Mouse (Mus musculus): ENCODE data around the gene Ppt1. TPM values are rescaled to one million over a fixed set of nuclear protein-coding genes. Genes with fewer than 3 reads are reported as not detected.

Gene Ppt1
- polyA plus RNA-seq, 1 experiment from 2014 or later: 102 TPM

- no peaks in the 10 kb centered on the region for H3K9me3 ChIP-seq (ENCODE audit: control insufficient read depth, low read length)
- H3K4me3 ChIP-seq (ENCODE audit: low read depth, low read length): no peak overlapping the region
- no peak for ATAC-seq (ENCODE audit: low read depth)
- H3K27me3 ChIP-seq (ENCODE audit: control insufficient read depth, insufficient read depth, low read length): no peaks in the 10 kb centered on the region
- H3K27ac ChIP-seq (ENCODE audit: low read depth, low read length): no peak overlapping the region
- no peaks in the 10 kb centered on the region for H3K36me3 ChIP-seq (ENCODE audit: control insufficient read depth, insufficient read depth, low read length)
- 0% methylated on average over 1 of the region's 1 CpGs for WGBS
- H3K4me1 ChIP-seq (ENCODE audit: control insufficient read depth, insufficient read depth, low read length): peaks cover 10% of the 10 kb centered on the region; the same call in 1 of the 2 replicates
- no peak overlapping the region for H3K9ac ChIP-seq (replicated peaks; ENCODE audit: low read depth, low read length)
- no peak overlapping the region for H3K4me2 ChIP-seq (ENCODE audit: low read depth, low read length)
These were observed 4.2 kb upstream of the Ppt1 start for GRCm38 (mm10) chr4:122831888-122832287.

GRCm38 (mm10) chr4:122836403-122836775 lies 347 bp downstream of the Ppt1 start:
- Histone ChIP-seq H3K27me3 (ENCODE audit: control insufficient read depth, insufficient read depth, low read length) (no peaks in the 10 kb centered on the region), H3K36me3 (ENCODE audit: control insufficient read depth, insufficient read depth, low read length) (no peaks in the 10 kb centered on the region), H3K9ac (replicated peaks; ENCODE audit: low read depth, low read length) (peak overlapping the region; percentile 82), H3K4me3 (ENCODE audit: low read depth, low read length) (peak overlapping the region; percentile 74), H3K9me3 (ENCODE audit: control insufficient read depth, low read length) (no peaks in the 10 kb centered on the region), H3K4me1 (ENCODE audit: control insufficient read depth, insufficient read depth, low read length) (peaks cover 18% of the 10 kb centered on the region), H3K27ac (ENCODE audit: low read depth, low read length) (peak overlapping the region; percentile 67), H3K4me2 (ENCODE audit: low read depth, low read length) (peak overlapping the region; percentile 92)
- peak; percentile 52 for ATAC-seq (ENCODE audit: low read depth)
- 3% methylated on average over 7 of the region's 7 CpGs for WGBS

GRCm38 (mm10) chr4:122837180-122837730 lies 1.2 kb downstream of the Ppt1 start:
- Histone ChIP-seq H3K4me3 (ENCODE audit: low read depth, low read length) (no peak overlapping the region; the same call in 1 of the 2 replicates), H3K9ac (replicated peaks; ENCODE audit: low read depth, low read length) (no peak overlapping the region), H3K36me3 (ENCODE audit: control insufficient read depth, insufficient read depth, low read length) (peaks cover 6% of the 10 kb centered on the region; the same call in 1 of the 2 replicates), H3K27me3 (ENCODE audit: control insufficient read depth, insufficient read depth, low read length) (no peaks in the 10 kb centered on the region), H3K9me3 (ENCODE audit: control insufficient read depth, low read length) (no peaks in the 10 kb centered on the region), H3K4me1 (ENCODE audit: control insufficient read depth, insufficient read depth, low read length) (peaks cover 18% of the 10 kb centered on the region), H3K4me2 (ENCODE audit: low read depth, low read length) (peak overlapping the region; percentile 92), H3K27ac (ENCODE audit: low read depth, low read length) (no peak overlapping the region)
- 75% methylated on average over 6 of the region's 6 CpGs for WGBS
- no peak for ATAC-seq (ENCODE audit: low read depth)

GRCm38 (mm10) chr4:122837994-122838393 lies 2.0 kb downstream of the Ppt1 start:
- Histone ChIP-seq H3K9ac (replicated peaks; ENCODE audit: low read depth, low read length) (no peak overlapping the region), H3K9me3 (ENCODE audit: control insufficient read depth, low read length) (no peaks in the 10 kb centered on the region), H3K27me3 (ENCODE audit: control insufficient read depth, insufficient read depth, low read length) (no peaks in the 10 kb centered on the region), H3K36me3 (ENCODE audit: control insufficient read depth, insufficient read depth, low read length) (peaks cover 6% of the 10 kb centered on the region; the same call in 1 of the 2 replicates), H3K27ac (ENCODE audit: low read depth, low read length) (no peak overlapping the region), H3K4me3 (ENCODE audit: low read depth, low read length) (no peak overlapping the region), H3K4me2 (ENCODE audit: low read depth, low read length) (no peak overlapping the region), H3K4me1 (ENCODE audit: control insufficient read depth, insufficient read depth, low read length) (peaks cover 18% of the 10 kb centered on the region)
- ATAC-seq (ENCODE audit: low read depth): no peak
- 27% methylated on average over 2 of the region's 2 CpGs for WGBS

- ATAC-seq (ENCODE audit: low read depth): no peak
- Histone ChIP-seq H3K9ac (replicated peaks; ENCODE audit: low read depth, low read length) (no peak overlapping the region), H3K27me3 (ENCODE audit: control insufficient read depth, insufficient read depth, low read length) (no peaks in the 10 kb centered on the region), H3K4me2 (ENCODE audit: low read depth, low read length) (no peak overlapping the region; the same call in 1 of the 2 replicates), H3K36me3 (ENCODE audit: control insufficient read depth, insufficient read depth, low read length) (peaks cover 6% of the 10 kb centered on the region; the same call in 1 of the 2 replicates), H3K9me3 (ENCODE audit: control insufficient read depth, low read length) (no peaks in the 10 kb centered on the region), H3K27ac (ENCODE audit: low read depth, low read length) (no peak overlapping the region), H3K4me1 (ENCODE audit: control insufficient read depth, insufficient read depth, low read length) (peaks cover 18% of the 10 kb centered on the region), H3K4me3 (ENCODE audit: low read depth, low read length) (no peak overlapping the region)
- 36% methylated on average over 1 of the region's 1 CpGs for WGBS
These were observed 2.4 kb downstream of the Ppt1 start for GRCm38 (mm10) chr4:122838416-122838815.

GRCm38 (mm10) chr4:122848150-122848621 lies 12.1 kb downstream of the Ppt1 start:
- no peaks in the 10 kb centered on the region for H3K4me1 ChIP-seq (ENCODE audit: control insufficient read depth, insufficient read depth, low read length)
- WGBS: 81% methylated on average over 13 of the region's 13 CpGs
- no peak overlapping the region for H3K9ac ChIP-seq (replicated peaks; ENCODE audit: low read depth, low read length)
- peaks cover 44% of the 10 kb centered on the region for H3K36me3 ChIP-seq (ENCODE audit: control insufficient read depth, insufficient read depth, low read length)
- no peak for ATAC-seq (ENCODE audit: low read depth)
- no peak overlapping the region for H3K4me2 ChIP-seq (ENCODE audit: low read depth, low read length)
- no peaks in the 10 kb centered on the region for H3K9me3 ChIP-seq (ENCODE audit: control insufficient read depth, low read length)
- H3K4me3 ChIP-seq (ENCODE audit: low read depth, low read length): no peak overlapping the region
- H3K27ac ChIP-seq (ENCODE audit: low read depth, low read length): no peak overlapping the region
- H3K27me3 ChIP-seq (ENCODE audit: control insufficient read depth, insufficient read depth, low read length): no peaks in the 10 kb centered on the region

- Histone ChIP-seq H3K4me2 (ENCODE audit: low read depth, low read length) (no peak overlapping the region), H3K27ac (ENCODE audit: low read depth, low read length) (no peak overlapping the region), H3K4me3 (ENCODE audit: low read depth, low read length) (no peak overlapping the region), H3K9ac (replicated peaks; ENCODE audit: low read depth, low read length) (no peak overlapping the region), H3K4me1 (ENCODE audit: control insufficient read depth, insufficient read depth, low read length) (no peaks in the 10 kb centered on the region), H3K9me3 (ENCODE audit: control insufficient read depth, low read length) (no peaks in the 10 kb centered on the region), H3K27me3 (ENCODE audit: control insufficient read depth, insufficient read depth, low read length) (no peaks in the 10 kb centered on the region), H3K36me3 (ENCODE audit: control insufficient read depth, insufficient read depth, low read length) (peaks cover 56% of the 10 kb centered on the region)
- ATAC-seq (ENCODE audit: low read depth): no peak
These were observed 15.5 kb downstream of the Ppt1 start for GRCm38 (mm10) chr4:122851535-122851934.

GRCm38 (mm10) chr4:122853691-122854090 lies 17.6 kb downstream of the Ppt1 start:
- Histone ChIP-seq H3K27me3 (ENCODE audit: control insufficient read depth, insufficient read depth, low read length) (no peaks in the 10 kb centered on the region), H3K27ac (ENCODE audit: low read depth, low read length) (no peak overlapping the region), H3K4me2 (ENCODE audit: low read depth, low read length) (no peak overlapping the region), H3K9me3 (ENCODE audit: control insufficient read depth, low read length) (no peaks in the 10 kb centered on the region), H3K4me3 (ENCODE audit: low read depth, low read length) (no peak overlapping the region), H3K36me3 (ENCODE audit: control insufficient read depth, insufficient read depth, low read length) (peaks cover 54% of the 10 kb centered on the region; the same call in 1 of the 2 replicates), H3K4me1 (ENCODE audit: control insufficient read depth, insufficient read depth, low read length) (no peaks in the 10 kb centered on the region), H3K9ac (replicated peaks; ENCODE audit: low read depth, low read length) (no peak overlapping the region)
- no peak for ATAC-seq (ENCODE audit: low read depth)
- 21% methylated on average over 2 of the region's 2 CpGs for WGBS

- H3K27ac ChIP-seq (ENCODE audit: low read depth, low read length): no peak overlapping the region
- no peaks in the 10 kb centered on the region for H3K4me1 ChIP-seq (ENCODE audit: control insufficient read depth, insufficient read depth, low read length)
- H3K4me3 ChIP-seq (ENCODE audit: low read depth, low read length): no peak overlapping the region
- H3K36me3 ChIP-seq (ENCODE audit: control insufficient read depth, insufficient read depth, low read length): peaks cover 54% of the 10 kb centered on the region; the same call in 1 of the 2 replicates
- H3K9ac ChIP-seq (replicated peaks; ENCODE audit: low read depth, low read length): no peak overlapping the region
- H3K4me2 ChIP-seq (ENCODE audit: low read depth, low read length): no peak overlapping the region
- ATAC-seq (ENCODE audit: low read depth): no peak
- no peaks in the 10 kb centered on the region for H3K9me3 ChIP-seq (ENCODE audit: control insufficient read depth, low read length)
- WGBS: 93% methylated on average over 4 of the region's 4 CpGs
- no peaks in the 10 kb centered on the region for H3K27me3 ChIP-seq (ENCODE audit: control insufficient read depth, insufficient read depth, low read length)
These were observed 18.7 kb downstream of the Ppt1 start for GRCm38 (mm10) chr4:122854770-122855169.
